Mouse (Mus musculus): ENCODE data around the gene Zkscan14. TPM values are rescaled to one million over a fixed set of nuclear protein-coding genes. Genes with fewer than 3 reads are reported as not detected.
"Not testable (repeated sequence)": the region's sequence is repeated elsewhere in the genome, so short reads cannot be mapped to it uniquely, and the experiment has no call there.

Gene Zkscan14
- total and polyA plus RNA-seq, 2 experiments from 2014 or later = 6.3 to 9.8 TPM

GRCm38 (mm10) chr5:145211340-145211739, 9.7 kb upstream of the Zkscan14 start:
- Histone ChIP-seq H3K4me2 (ENCODE audit: low read depth, low read length) (no peak overlapping the region), H3K27ac (ENCODE audit: low read depth) (no peak overlapping the region), H3K9me3 (replicated peaks; ENCODE audit: control insufficient read depth, low read length) (no peaks in the 10 kb centered on the region), H3K36me3 (replicated peaks; ENCODE audit: control insufficient read depth, insufficient read depth, low read length) (peaks cover 63% of the 10 kb centered on the region), H3K9ac (replicated peaks; ENCODE audit: low read depth, low read length) (no peak overlapping the region), H3K4me3 (ENCODE audit: low read depth, low read length) (no peak overlapping the region), H3K4me1 (ENCODE audit: control insufficient read depth, insufficient read depth) (0 out of 2 replicates have a peak, but pooled peaks cover 2% of the 10 kb centered on the region), H3K27me3 (ENCODE audit: control insufficient read depth, insufficient read depth, low read length) (no peaks in the 10 kb centered on the region)
- DNase-seq (ENCODE audit: low spot score) (no peak), ATAC-seq (ENCODE audit: insufficient read depth, low read depth) (no peak)
- no peak for TF ChIP-seq CTCF (IDR thresholded peaks at IDR 0.05; ENCODE audit: low read depth)
- no peak for TF ChIP-seq EP300 (IDR thresholded peaks at IDR 0.05; ENCODE audit: low read depth)
- WGBS = 94% methylated on average over 4 of the region's 4 CpGs

- ATAC-seq (ENCODE audit: insufficient read depth, low read depth); H3K9me3 ChIP-seq (replicated peaks; ENCODE audit: control insufficient read depth, low read length); H3K27me3 ChIP-seq (ENCODE audit: control insufficient read depth, insufficient read depth, low read length); H3K4me1 ChIP-seq (ENCODE audit: control insufficient read depth, insufficient read depth); H3K27ac ChIP-seq (ENCODE audit: low read depth); H3K4me3 ChIP-seq (ENCODE audit: low read depth, low read length); DNase-seq (ENCODE audit: low spot score); H3K4me2 ChIP-seq (ENCODE audit: low read depth, low read length); H3K9ac ChIP-seq (replicated peaks; ENCODE audit: low read depth, low read length): not testable (repeated sequence)
- 61% methylated on average over 11 of the region's 11 CpGs for WGBS
- H3K36me3 ChIP-seq (replicated peaks; ENCODE audit: control insufficient read depth, insufficient read depth, low read length) = peaks cover 39% of the 10 kb centered on the region
Observed at GRCm38 (mm10) chr5:145208391-145208790, 6.7 kb upstream of the Zkscan14 start.

- H3K9me3 ChIP-seq (replicated peaks; ENCODE audit: control insufficient read depth, low read length) = no peaks in the 10 kb centered on the region
- H3K9ac ChIP-seq (replicated peaks; ENCODE audit: low read depth, low read length) = no peak overlapping the region
- WGBS = 86% methylated on average over 5 of the region's 6 CpGs
- ATAC-seq (ENCODE audit: insufficient read depth, low read depth) = no peak
- DNase-seq (ENCODE audit: low spot score) = no peak
- H3K27ac ChIP-seq (ENCODE audit: low read depth) = no peak overlapping the region
- peaks cover 35% of the 10 kb centered on the region for H3K36me3 ChIP-seq (replicated peaks; ENCODE audit: control insufficient read depth, insufficient read depth, low read length)
- H3K4me3 ChIP-seq (ENCODE audit: low read depth, low read length) = no peak overlapping the region
- no peaks in the 10 kb centered on the region for H3K27me3 ChIP-seq (ENCODE audit: control insufficient read depth, insufficient read depth, low read length)
- H3K4me1 ChIP-seq (ENCODE audit: control insufficient read depth, insufficient read depth) = 0 out of 2 replicates have a peak, but pooled peaks cover 3% of the 10 kb centered on the region
- H3K4me2 ChIP-seq (ENCODE audit: low read depth, low read length) = no peak overlapping the region
- no peak for TF ChIP-seq EP300 (IDR thresholded peaks at IDR 0.05; ENCODE audit: low read depth)
- TF ChIP-seq CTCF (IDR thresholded peaks at IDR 0.05; ENCODE audit: low read depth) = no peak
Observed at GRCm38 (mm10) chr5:145207954-145208353, 6.3 kb upstream of the Zkscan14 start.

GRCm38 (mm10) chr5:145207385-145207784, 5.7 kb upstream of the Zkscan14 start:
- 92% methylated on average over 6 of the region's 6 CpGs for WGBS

GRCm38 (mm10) chr5:145205041-145205440, 3.4 kb upstream of the Zkscan14 start:
- H3K4me3 ChIP-seq (ENCODE audit: low read depth, low read length) = peak overlapping the region; percentile 57
- DNase-seq (ENCODE audit: low spot score) (peak; percentile 85), ATAC-seq (ENCODE audit: insufficient read depth, low read depth) (no peak)
- peaks cover 10% of the 10 kb centered on the region; the same call in 1 of the 2 replicates for H3K4me1 ChIP-seq (ENCODE audit: control insufficient read depth, insufficient read depth)
- H3K9me3 ChIP-seq (replicated peaks; ENCODE audit: control insufficient read depth, low read length) = no peaks in the 10 kb centered on the region
- TF ChIP-seq EP300 (IDR thresholded peaks at IDR 0.05; ENCODE audit: low read depth) = no peak; the same call in 1 of the 2 replicates
- TF ChIP-seq CTCF (IDR thresholded peaks at IDR 0.05; ENCODE audit: low read depth) = no peak
- peak overlapping the region; percentile 81 for H3K4me2 ChIP-seq (ENCODE audit: low read depth, low read length)
- WGBS = 4% methylated on average over 9 of the region's 9 CpGs
- H3K9ac ChIP-seq (replicated peaks; ENCODE audit: low read depth, low read length) = peak overlapping the region; percentile 61
- peak overlapping the region; percentile 93 for H3K27ac ChIP-seq (ENCODE audit: low read depth)
- H3K27me3 ChIP-seq (ENCODE audit: control insufficient read depth, insufficient read depth, low read length) = no peaks in the 10 kb centered on the region
- peaks cover 6% of the 10 kb centered on the region for H3K36me3 ChIP-seq (replicated peaks; ENCODE audit: control insufficient read depth, insufficient read depth, low read length)

More at GRCm38 (mm10) chr5:145207385-145207784, 5.7 kb upstream of the Zkscan14 start:
- Histone ChIP-seq H3K4me1 (ENCODE audit: control insufficient read depth, insufficient read depth) (0 out of 2 replicates have a peak, but pooled peaks cover 3% of the 10 kb centered on the region), H3K4me3 (ENCODE audit: low read depth, low read length) (no peak overlapping the region), H3K36me3 (replicated peaks; ENCODE audit: control insufficient read depth, insufficient read depth, low read length) (peaks cover 30% of the 10 kb centered on the region), H3K27me3 (ENCODE audit: control insufficient read depth, insufficient read depth, low read length) (no peaks in the 10 kb centered on the region), H3K27ac (ENCODE audit: low read depth) (no peak overlapping the region), H3K9ac (replicated peaks; ENCODE audit: low read depth, low read length) (no peak overlapping the region), H3K9me3 (replicated peaks; ENCODE audit: control insufficient read depth, low read length) (no peaks in the 10 kb centered on the region), H3K4me2 (ENCODE audit: low read depth, low read length) (no peak overlapping the region)
- ATAC-seq (ENCODE audit: insufficient read depth, low read depth) (no peak), DNase-seq (ENCODE audit: low spot score) (no peak)
- TF ChIP-seq EP300 (IDR thresholded peaks at IDR 0.05; ENCODE audit: low read depth) (no peak), CTCF (IDR thresholded peaks at IDR 0.05; ENCODE audit: low read depth) (no peak)
